Mouse (Mus musculus): ENCODE results near the gene Gm38392. TPM values are rescaled to one million over a fixed set of nuclear protein-coding genes. Genes with fewer than 3 reads are reported as not detected.
A peak's percentile ranks its signal among the peaks of the same experiment; 100 is the strongest.

Gm38392 gene
- 0.48 TPM in 1 of 2 replicates, not detected in the other for polyA plus RNA-seq (2012; ENCODE audit: insufficient read depth, insufficient read length, missing spikeins)

- H3K4me1 ChIP-seq (ENCODE audit: control insufficient read depth, insufficient read depth, low read length): no peaks in the 10 kb centered on the region
- TF ChIP-seq POLR2A (IDR thresholded peaks at IDR 0.05; ENCODE audit: borderline replicate concordance, low read depth, low read length) (no peak), CTCF (IDR thresholded peaks at IDR 0.05; ENCODE audit: low read depth, low read length) (no peak)
- no peak within 1 kb of the TSS for H3K4me3 ChIP-seq (ENCODE audit: insufficient read depth, low read length)
- H3K27ac ChIP-seq (ENCODE audit: insufficient read depth, low read depth, low read length): no peak within 1 kb of the TSS
Observed at GRCm38 (mm10) chr3:88287110-88287509, at the start of gene Gm38392. TSS of gene Gm38392 (minus strand) at chr3:88287210.

- peak within 1 kb of the TSS; percentile 96 for H3K4me3 ChIP-seq (ENCODE audit: insufficient read depth, low read length)
- peak within 1 kb of the TSS; percentile 95 for H3K27ac ChIP-seq (ENCODE audit: insufficient read depth, low read depth, low read length)
- H3K4me1 ChIP-seq (ENCODE audit: control insufficient read depth, insufficient read depth, low read length): peaks cover 23% of the 10 kb centered on the region
- TF ChIP-seq CTCF (IDR thresholded peaks at IDR 0.05; ENCODE audit: low read depth, low read length) (no peak), POLR2A (IDR thresholded peaks at IDR 0.05; ENCODE audit: borderline replicate concordance, low read depth, low read length) (peak; percentile 74)
Observed at GRCm38 (mm10) chr3:88336058-88337013, 49.3 kb upstream of the Gm38392 start, which contains the start of the genes Tmem79 and Smg5. TSS of gene Tmem79 (minus strand) at chr3:88336148. TSS of gene Smg5 (plus strand) at chr3:88336260.

- Histone ChIP-seq H3K27ac (ENCODE audit: insufficient read depth, low read depth, low read length) (peak overlapping the region; percentile 95), H3K4me1 (ENCODE audit: control insufficient read depth, insufficient read depth, low read length) (peaks cover 21% of the 10 kb centered on the region), H3K4me3 (ENCODE audit: insufficient read depth, low read length) (peak overlapping the region; percentile 96)
- TF ChIP-seq POLR2A (IDR thresholded peaks at IDR 0.05; ENCODE audit: borderline replicate concordance, low read depth, low read length) (no peak), CTCF (IDR thresholded peaks at IDR 0.05; ENCODE audit: low read depth, low read length) (no peak)
Observed at GRCm38 (mm10) chr3:88335436-88336053, 48.5 kb upstream of the Gm38392 start.

- Histone ChIP-seq H3K27ac (ENCODE audit: insufficient read depth, low read depth, low read length) (peak overlapping the region; percentile 95), H3K4me1 (ENCODE audit: control insufficient read depth, insufficient read depth, low read length) (peaks cover 21% of the 10 kb centered on the region), H3K4me3 (ENCODE audit: insufficient read depth, low read length) (peak overlapping the region; percentile 96)
- TF ChIP-seq CTCF (IDR thresholded peaks at IDR 0.05; ENCODE audit: low read depth, low read length) (no peak), POLR2A (IDR thresholded peaks at IDR 0.05; ENCODE audit: borderline replicate concordance, low read depth, low read length) (no peak)
Observed at GRCm38 (mm10) chr3:88334902-88335435, 48.0 kb upstream of the Gm38392 start.

- TF ChIP-seq CTCF (IDR thresholded peaks at IDR 0.05; ENCODE audit: low read depth, low read length) (no peak), POLR2A (IDR thresholded peaks at IDR 0.05; ENCODE audit: borderline replicate concordance, low read depth, low read length) (no peak)
- H3K27ac ChIP-seq (ENCODE audit: insufficient read depth, low read depth, low read length): no peak overlapping the region
- no peak overlapping the region for H3K4me3 ChIP-seq (ENCODE audit: insufficient read depth, low read length)
- H3K4me1 ChIP-seq (ENCODE audit: control insufficient read depth, insufficient read depth, low read length): peaks cover 20% of the 10 kb centered on the region
Observed at GRCm38 (mm10) chr3:88334029-88334658, 47.1 kb upstream of the Gm38392 start.

GRCm38 (mm10) chr3:88331282-88331681 lies 44.3 kb upstream of the Gm38392 start:
- H3K4me3 ChIP-seq (ENCODE audit: insufficient read depth, low read length): no peak overlapping the region
- H3K4me1 ChIP-seq (ENCODE audit: control insufficient read depth, insufficient read depth, low read length): peaks cover 10% of the 10 kb centered on the region; the same call in 1 of the 2 replicates
- peak; percentile 84; the same call in 1 of the 2 replicates for TF ChIP-seq CTCF (IDR thresholded peaks at IDR 0.05; ENCODE audit: low read depth, low read length)
- no peak for TF ChIP-seq POLR2A (IDR thresholded peaks at IDR 0.05; ENCODE audit: borderline replicate concordance, low read depth, low read length)
- H3K27ac ChIP-seq (ENCODE audit: insufficient read depth, low read depth, low read length): no peak overlapping the region

- Histone ChIP-seq H3K27ac (ENCODE audit: insufficient read depth, low read depth, low read length) (no peak overlapping the region), H3K4me3 (ENCODE audit: insufficient read depth, low read length) (no peak overlapping the region), H3K4me1 (ENCODE audit: control insufficient read depth, insufficient read depth, low read length) (peaks cover 8% of the 10 kb centered on the region)
- TF ChIP-seq POLR2A (IDR thresholded peaks at IDR 0.05; ENCODE audit: borderline replicate concordance, low read depth, low read length) (no peak), CTCF (IDR thresholded peaks at IDR 0.05; ENCODE audit: low read depth, low read length) (no peak)
Observed at GRCm38 (mm10) chr3:88328956-88329355, 41.9 kb upstream of the Gm38392 start.

GRCm38 (mm10) chr3:88324951-88325405 lies 38.0 kb upstream of the Gm38392 start, which contains the start of gene Glmp:
TSS of gene Glmp (plus strand) at chr3:88325023.
- H3K27ac ChIP-seq (ENCODE audit: insufficient read depth, low read depth, low read length): peak within 1 kb of the TSS; percentile 50
- TF ChIP-seq CTCF (IDR thresholded peaks at IDR 0.05; ENCODE audit: low read depth, low read length) (no peak), POLR2A (IDR thresholded peaks at IDR 0.05; ENCODE audit: borderline replicate concordance, low read depth, low read length) (peak; percentile 58; the same call in 1 of the 2 replicates)

GRCm38 (mm10) chr3:88299172-88299571 lies 12.2 kb upstream of the Gm38392 start:
- TF ChIP-seq POLR2A (IDR thresholded peaks at IDR 0.05; ENCODE audit: borderline replicate concordance, low read depth, low read length): no peak
- TF ChIP-seq CTCF (IDR thresholded peaks at IDR 0.05; ENCODE audit: low read depth, low read length): no peak
- peaks cover 7% of the 10 kb centered on the region for H3K4me1 ChIP-seq (ENCODE audit: control insufficient read depth, insufficient read depth, low read length)
- H3K4me3 ChIP-seq (ENCODE audit: insufficient read depth, low read length): no peak overlapping the region
- H3K27ac ChIP-seq (ENCODE audit: insufficient read depth, low read depth, low read length): no peak overlapping the region

More at GRCm38 (mm10) chr3:88324951-88325405, 38.0 kb upstream of the Gm38392 start, which contains the start of gene Glmp:
- H3K4me1 ChIP-seq (ENCODE audit: control insufficient read depth, insufficient read depth, low read length): peaks cover 7% of the 10 kb centered on the region; the same call in 1 of the 2 replicates
- H3K4me3 ChIP-seq (ENCODE audit: insufficient read depth, low read length): peak within 1 kb of the TSS; percentile 80
